Mouse (Mus musculus) kidney, postnatal 10 days (tissue): ENCODE results near the gene Setd2.

Source experiments
- DNase-seq: peaks from one replicate; pipeline ENCODE4 v3.0.0; 2021; ENCODE audit warnings: mixed read lengths

The Setd2 gene

GRCm38 (mm10) chr9:110654726-110655650 lies 122.6 kb downstream of the Setd2 start:
- DNase-seq, result no peak

- DNase-seq, result no peak
These were observed 123.2 kb downstream of the Setd2 start for GRCm38 (mm10) chr9:110655651-110656007.

- peak; percentile 96 for DNase-seq
These were observed 124.1 kb downstream of the Setd2 start, which contains the start of gene Ccdc12 for GRCm38 (mm10) chr9:110656249-110657221. TSS of gene Ccdc12 (plus strand) at chr9:110656503.

GRCm38 (mm10) chr9:110657474-110658078 lies 125.2 kb downstream of the Setd2 start:
- peak; percentile 62 for DNase-seq

GRCm38 (mm10) chr9:110659521-110659920 lies 127.1 kb downstream of the Setd2 start:
- DNase-seq, result no peak

- no peak for DNase-seq
These were observed 127.8 kb downstream of the Setd2 start for GRCm38 (mm10) chr9:110660208-110660607.

- DNase-seq, result no peak
These were observed 128.6 kb downstream of the Setd2 start for GRCm38 (mm10) chr9:110660856-110661612.

GRCm38 (mm10) chr9:110662844-110663243 lies 130.4 kb downstream of the Setd2 start:
- DNase-seq, result no peak

- no peak for DNase-seq
These were observed 133.5 kb downstream of the Setd2 start for GRCm38 (mm10) chr9:110665912-110666311.

- DNase-seq, result no peak
These were observed 134.0 kb downstream of the Setd2 start for GRCm38 (mm10) chr9:110666374-110666773.

GRCm38 (mm10) chr9:110667219-110667836 lies 134.9 kb downstream of the Setd2 start:
- DNase-seq, result no peak
